Mouse (Mus musculus) embryonic facial prominence, embryonic 14.5 days (tissue): ENCODE measurements around the gene Aldh2. TPM values are rescaled to one million over a fixed set of nuclear protein-coding genes. Genes with fewer than 3 reads are reported as not detected.
A peak's percentile ranks its signal among the peaks of the same experiment; 100 is the strongest.
"Not testable (repeated sequence)": the region's sequence is repeated elsewhere in the genome, so short reads cannot be mapped to it uniquely, and the experiment has no call there.

Source experiments
- ATAC-seq: fragments of 200-750 bp; cut with Nextera tagmentation; 2 replicates; pipeline ENCODE4 v1.8.0; 2017; ENCODE audit warnings: low read depth, moderate number of reproducible peaks, moderate TSS enrichment
- DNase-seq: peaks from one replicate; pipeline ENCODE4 v3.0.0-alpha.2; 2015; ENCODE audit warnings: low spot score
- H3K27ac ChIP-seq: fragments of 300-500 bp; sonication (generic); replicated peaks from 2 replicates; pipeline ENCODE4 v1.5.1; 2014; ENCODE audit warnings: low read depth, mild to moderate bottlenecking, low read length, moderate library complexity
- H3K27me3 ChIP-seq: fragments of 300-500 bp; sonication (generic); replicated peaks from 2 replicates; pipeline ENCODE4 v1.6.1; 2014; ENCODE audit warnings: low read length; ENCODE audit not compliant: control insufficient read depth, insufficient read depth
- H3K36me3 ChIP-seq: fragments of 300-500 bp; sonication (generic); 2 replicates; pipeline ENCODE4 v1.6.1; 2014; ENCODE audit warnings: low read length, mixed read lengths; ENCODE audit not compliant: control insufficient read depth, insufficient read depth
- H3K4me1 ChIP-seq: fragments of 300-500 bp; sonication (generic); 2 replicates; pipeline ENCODE4 v1.6.1; 2014; ENCODE audit warnings: antibody characterized with exemption, low read length; ENCODE audit not compliant: control insufficient read depth, insufficient read depth
- H3K4me2 ChIP-seq: fragments of 300-500 bp; sonication (generic); 2 replicates; pipeline ENCODE4 v1.6.1; 2014; ENCODE audit warnings: low read depth, mild to moderate bottlenecking, low read length, moderate library complexity, mixed read lengths
- H3K4me3 ChIP-seq: fragments of 300-500 bp; sonication (generic); 2 replicates; pipeline ENCODE4 v1.5.1; 2014; ENCODE audit warnings: low read depth, mild to moderate bottlenecking, low read length
- H3K9ac ChIP-seq: fragments of 300-500 bp; sonication (generic); 2 replicates; pipeline ENCODE4 v1.6.1; 2014; ENCODE audit warnings: low read depth, mild to moderate bottlenecking, low read length, moderate library complexity, mixed read lengths
- H3K9me3 ChIP-seq: fragments of 300-500 bp; sonication (generic); 2 replicates; pipeline ENCODE4 v1.6.1; 2016; ENCODE audit warnings: low read length; ENCODE audit not compliant: control insufficient read depth
- WGBS: fragments of 180-500 bp; shearing (Covaris S2); extraction: QIAGEN DNeasy Blood & Tissue Kit; methylation state at CpG from one replicate; pipeline ENCODE4 v1.1.7; 2014; 5-methylcytosine and 5-hydroxymethylcytosine counted together
- polyA plus RNA-seq: library from polyadenylated mRNA; unstranded; fragments of >200 nt; fragmentation: Nextera tagmentation; extraction: Ambion mirVana; gene quantifications from 2 replicates; pipeline ENCODE4 v1.2.1, GENCODE M21; 2014

The Aldh2 gene
- polyA plus RNA-seq: 87.8 and 93.0 TPM in 2 replicates

- peak within 1 kb of the TSS; percentile 86 for H3K27ac ChIP-seq
- H3K36me3 ChIP-seq: no peaks in the 10 kb centered on the region
- WGBS: 2% methylated on average over 43 of the region's 47 CpGs
- ATAC-seq: peak; percentile 91
- peak within 1 kb of the TSS; percentile 70 for H3K4me2 ChIP-seq
- peak; percentile 94 for DNase-seq
- 0 out of 2 replicates have a peak, but pooled peaks cover 8% of the 10 kb centered on the region for H3K4me1 ChIP-seq
- peak within 1 kb of the TSS; percentile 86 for H3K9ac ChIP-seq
- peak within 1 kb of the TSS; percentile 75 for H3K4me3 ChIP-seq
- no peaks in the 10 kb centered on the region for H3K27me3 ChIP-seq
- H3K9me3 ChIP-seq: no peaks in the 10 kb centered on the region
Measured at GRCm38 (mm10) chr5:121593451-121594401, at the start of gene Aldh2. Aldh2 (minus strand) TSS chr5:121593824.

DNA sequence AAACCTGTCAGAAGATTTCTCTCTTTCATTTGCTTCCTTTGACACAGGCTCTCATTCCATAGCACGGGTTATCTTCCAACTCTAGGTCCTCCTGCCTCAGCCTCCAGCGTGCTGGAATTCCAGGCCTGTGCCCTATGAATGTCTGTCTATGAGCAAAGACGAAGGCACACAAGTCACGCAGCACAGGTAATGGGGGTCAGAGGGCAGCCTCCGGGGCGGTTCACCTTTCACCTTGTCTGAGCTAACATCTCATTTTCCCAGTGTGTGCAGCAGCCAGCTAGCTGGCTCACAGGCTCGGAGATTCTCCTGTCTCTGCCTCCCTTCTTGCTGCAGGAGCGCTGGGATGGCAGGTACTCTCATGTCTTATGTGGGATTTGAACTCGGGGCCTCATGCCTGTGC lies 46.0 kb upstream of the Aldh2 start:
- ATAC-seq (no peak), DNase-seq (no peak)
- 84% methylated on average over 9 of the region's 9 CpGs for WGBS
- no peaks in the 10 kb centered on the region for H3K4me1 ChIP-seq
- no peaks in the 10 kb centered on the region for H3K9me3 ChIP-seq
- no peak overlapping the region for H3K4me3 ChIP-seq
- no peak overlapping the region for H3K9ac ChIP-seq
- H3K27ac ChIP-seq: no peak overlapping the region
- no peaks in the 10 kb centered on the region for H3K27me3 ChIP-seq
- H3K4me2 ChIP-seq: no peak overlapping the region
- no peaks in the 10 kb centered on the region for H3K36me3 ChIP-seq

DNA sequence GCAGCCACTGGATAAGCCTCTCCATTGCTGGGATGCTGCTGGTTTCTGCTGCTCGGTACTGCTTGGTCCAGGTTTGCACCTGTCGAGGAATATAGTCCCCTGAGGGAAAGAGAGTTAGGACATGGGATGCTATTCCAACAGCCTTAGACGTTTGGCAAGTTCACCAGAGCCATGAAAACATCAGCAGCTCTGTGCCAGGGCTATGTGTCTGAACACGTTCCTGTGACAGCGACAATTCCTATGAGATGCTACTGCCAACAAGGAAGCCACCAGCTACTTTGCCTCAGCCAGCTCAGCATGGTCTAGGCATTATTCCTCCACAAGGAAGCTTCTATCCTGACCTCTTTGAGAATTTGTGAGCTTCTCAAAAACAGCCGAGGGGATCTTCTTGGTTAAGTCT lies 43.7 kb upstream of the Aldh2 start:
- WGBS: 79% methylated on average over 6 of the region's 6 CpGs

DNA sequence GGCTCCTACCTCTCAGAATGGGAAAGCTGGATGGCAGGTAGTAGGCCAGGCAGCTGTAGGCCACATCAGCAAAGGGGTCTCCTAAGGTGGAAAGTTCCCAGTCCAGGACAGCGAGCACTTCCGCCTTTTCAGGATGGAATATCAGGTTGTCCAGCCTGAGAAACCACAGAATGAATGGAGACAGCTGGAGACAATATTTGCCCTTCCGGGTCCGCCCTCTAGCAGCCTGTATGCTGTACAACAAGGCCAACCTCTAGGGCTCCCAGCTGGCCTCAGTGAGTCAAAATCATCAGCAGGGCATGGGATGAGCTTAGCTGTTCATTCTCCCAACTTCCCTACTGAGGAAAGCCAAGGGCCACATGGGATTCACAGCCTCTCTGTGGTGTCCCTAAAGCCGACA lies 41.0 kb upstream of the Aldh2 start:
- Histone ChIP-seq H3K4me3 (no peak overlapping the region), H3K27me3 (no peaks in the 10 kb centered on the region), H3K27ac (no peak overlapping the region), H3K4me1 (no peaks in the 10 kb centered on the region), H3K4me2 (no peak overlapping the region), H3K9ac (no peak overlapping the region), H3K36me3 (no peaks in the 10 kb centered on the region), H3K9me3 (no peaks in the 10 kb centered on the region)
- DNase-seq (no peak), ATAC-seq (no peak)
- 83% methylated on average over 5 of the region's 5 CpGs for WGBS

More for the DNA sequence above, 43.7 kb upstream of the Aldh2 start:
- H3K4me1 ChIP-seq: no peaks in the 10 kb centered on the region
- no peak overlapping the region for H3K4me3 ChIP-seq
- no peaks in the 10 kb centered on the region for H3K27me3 ChIP-seq
- H3K9ac ChIP-seq: no peak overlapping the region
- DNase-seq (peak; percentile 35), ATAC-seq (no peak)
- H3K4me2 ChIP-seq: no peak overlapping the region
- H3K27ac ChIP-seq: no peak overlapping the region
- H3K9me3 ChIP-seq: no peaks in the 10 kb centered on the region
- no peaks in the 10 kb centered on the region for H3K36me3 ChIP-seq

DNA sequence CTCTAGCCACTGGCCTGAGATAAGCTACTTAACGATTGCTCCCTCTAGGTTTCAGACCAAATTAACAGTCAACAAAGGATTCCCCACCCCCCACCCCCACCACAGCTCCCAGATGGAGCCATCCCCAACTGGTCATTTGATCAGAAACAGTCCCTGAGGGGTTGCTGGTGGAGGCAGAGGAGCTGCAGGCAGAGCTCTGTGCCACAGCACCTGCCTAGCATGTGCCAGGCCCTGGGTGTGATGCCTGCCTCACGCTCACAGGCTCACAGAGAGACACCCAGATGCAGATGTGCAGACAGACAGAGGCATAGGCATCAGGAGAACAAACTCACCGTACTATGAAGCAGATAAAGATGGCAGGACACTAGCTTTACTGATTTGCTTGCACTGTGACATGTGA lies 39.2 kb upstream of the Aldh2 start:
- no peaks in the 10 kb centered on the region for H3K9me3 ChIP-seq
- H3K27me3 ChIP-seq: no peaks in the 10 kb centered on the region
- H3K4me3 ChIP-seq: no peak overlapping the region
- no peak for DNase-seq
- no peaks in the 10 kb centered on the region for H3K36me3 ChIP-seq
- no peak overlapping the region for H3K27ac ChIP-seq
- H3K4me1 ChIP-seq: no peaks in the 10 kb centered on the region
- H3K4me2 ChIP-seq: no peak overlapping the region
- H3K9ac ChIP-seq: no peak overlapping the region
- WGBS: 38% methylated on average over 3 of the region's 3 CpGs
- no peak for ATAC-seq

DNA sequence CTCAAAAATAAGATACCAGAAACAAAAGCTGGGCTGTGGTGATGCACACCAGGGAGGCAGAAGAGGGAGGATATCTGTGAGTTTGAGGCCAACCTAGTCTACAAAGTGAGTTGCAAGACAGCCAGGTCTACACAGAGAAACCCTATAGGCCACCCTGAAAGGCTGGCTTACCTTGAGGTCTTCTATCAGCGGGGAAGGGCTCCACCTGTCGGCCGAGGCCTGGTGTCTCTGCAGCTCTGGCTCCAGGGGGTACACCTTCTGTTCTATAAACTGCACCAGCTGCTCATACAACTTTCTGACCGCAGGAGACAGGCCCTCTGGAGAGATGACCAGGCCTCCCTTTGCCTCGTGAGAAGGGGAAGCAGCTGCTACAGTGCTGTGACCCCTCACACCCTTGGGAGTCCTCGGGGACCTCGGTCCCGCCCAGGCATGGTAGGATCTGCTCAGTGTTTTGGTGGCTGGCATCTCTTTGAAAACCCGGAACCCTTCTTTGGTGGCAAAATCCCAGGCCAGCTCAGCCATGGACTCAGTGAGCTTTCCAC lies 37.6 kb upstream of the Aldh2 start:
- not testable (repeated sequence) for H3K27me3 ChIP-seq, H3K36me3 ChIP-seq, H3K9me3 ChIP-seq, H3K4me3 ChIP-seq, H3K27ac ChIP-seq, H3K4me2 ChIP-seq, DNase-seq, H3K4me1 ChIP-seq, H3K9ac ChIP-seq, ATAC-seq
- 38% methylated on average over 4 of the region's 9 CpGs for WGBS

- Histone ChIP-seq H3K4me3 (no peak overlapping the region), H3K9ac (no peak overlapping the region), H3K27ac (no peak overlapping the region), H3K36me3 (no peaks in the 10 kb centered on the region), H3K9me3 (no peaks in the 10 kb centered on the region), H3K4me2 (no peak overlapping the region), H3K4me1 (no peaks in the 10 kb centered on the region), H3K27me3 (no peaks in the 10 kb centered on the region)
- ATAC-seq: no peak
- peak; percentile 41 for DNase-seq
- WGBS: 0% methylated on average over 1 of the region's 1 CpGs
Measured at GRCm38 (mm10) chr5:121627871-121628270, 34.2 kb upstream of the Aldh2 start.

GRCm38 (mm10) chr5:121623241-121623640 lies 29.6 kb upstream of the Aldh2 start:
- 82% methylated on average over 3 of the region's 3 CpGs for WGBS
- H3K9ac ChIP-seq: no peak overlapping the region
- H3K4me2 ChIP-seq: no peak overlapping the region
- no peak overlapping the region for H3K27ac ChIP-seq
- no peak for ATAC-seq
- no peaks in the 10 kb centered on the region for H3K27me3 ChIP-seq
- DNase-seq: no peak
- no peaks in the 10 kb centered on the region for H3K4me1 ChIP-seq
- no peaks in the 10 kb centered on the region for H3K9me3 ChIP-seq
- H3K36me3 ChIP-seq: no peaks in the 10 kb centered on the region
- no peak overlapping the region for H3K4me3 ChIP-seq
